Mouse (Mus musculus) 3134 (cell line): ENCODE results near the gene Tulp4.
A peak's percentile ranks its signal among the peaks of the same experiment; 100 is the strongest.

ENCODE experiments used
- DNase-seq: peaks from one replicate; pipeline ENCODE4 v3.0.0-alpha.2; 2011; ENCODE audit warnings: low spot score; ENCODE audit not compliant: insufficient read length; ENCODE audit errors: extremely low read depth

Tulp4 gene

DNA sequence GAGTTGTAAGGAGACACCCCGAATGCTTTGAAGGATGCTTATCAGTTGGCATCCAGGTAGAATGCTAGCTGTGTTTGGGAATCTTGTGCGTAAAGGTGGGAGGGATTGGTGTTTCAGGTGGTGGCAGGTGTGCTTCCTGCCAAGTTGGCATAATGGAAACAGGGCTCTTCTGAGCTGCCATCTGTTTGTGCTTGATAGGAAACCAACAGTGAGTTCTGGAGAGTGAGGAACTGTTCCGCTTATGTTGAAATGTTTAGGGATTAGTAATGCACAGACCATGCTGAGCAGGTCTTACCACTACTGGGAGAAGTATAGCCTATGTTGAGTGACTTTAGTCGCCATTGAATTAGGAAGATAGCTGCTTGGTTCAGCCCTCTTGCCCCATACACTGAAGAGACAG lies 12.6 kb downstream of the Tulp4 start:
- DNase-seq: no peak

DNA sequence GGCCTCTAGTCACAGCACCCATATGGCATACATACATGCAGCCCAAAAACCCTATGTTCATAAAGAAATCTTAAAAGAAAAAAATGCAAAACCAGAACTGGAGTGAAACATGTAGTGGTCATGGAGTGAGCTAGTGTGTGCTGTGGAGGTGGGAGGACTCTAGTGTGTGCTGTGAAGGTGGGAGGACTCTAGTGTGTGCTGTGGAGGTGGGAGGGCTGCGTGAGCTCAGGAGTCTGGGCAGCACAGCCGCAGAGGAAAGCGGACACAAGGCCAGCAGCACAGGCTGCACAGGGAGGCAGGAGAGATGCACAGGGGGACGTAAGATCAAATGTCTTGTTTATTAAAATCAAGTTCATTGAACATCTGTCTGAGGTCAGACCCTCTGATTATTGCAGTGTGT lies 17.5 kb downstream of the Tulp4 start:
- no peak for DNase-seq

DNA sequence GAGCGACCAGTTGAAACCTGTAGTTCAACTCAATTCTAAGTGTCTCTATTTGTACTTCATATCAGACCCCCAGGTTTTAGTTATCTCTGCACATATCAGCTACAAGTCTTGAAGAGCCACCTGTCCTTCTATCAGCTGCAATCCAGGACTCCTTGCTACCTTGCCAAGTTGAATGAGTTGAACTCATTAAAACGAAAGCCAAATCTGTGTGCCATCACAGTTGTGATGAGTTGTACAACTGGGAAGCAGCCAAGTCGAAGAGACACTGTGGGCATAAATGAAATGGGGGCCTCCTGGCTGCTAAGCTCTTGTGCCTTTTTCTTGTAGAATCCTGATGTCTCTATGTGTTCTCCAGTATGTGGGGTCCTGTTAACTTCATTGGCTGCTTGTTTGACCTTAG lies 19.2 kb downstream of the Tulp4 start:
- no peak for DNase-seq

DNA sequence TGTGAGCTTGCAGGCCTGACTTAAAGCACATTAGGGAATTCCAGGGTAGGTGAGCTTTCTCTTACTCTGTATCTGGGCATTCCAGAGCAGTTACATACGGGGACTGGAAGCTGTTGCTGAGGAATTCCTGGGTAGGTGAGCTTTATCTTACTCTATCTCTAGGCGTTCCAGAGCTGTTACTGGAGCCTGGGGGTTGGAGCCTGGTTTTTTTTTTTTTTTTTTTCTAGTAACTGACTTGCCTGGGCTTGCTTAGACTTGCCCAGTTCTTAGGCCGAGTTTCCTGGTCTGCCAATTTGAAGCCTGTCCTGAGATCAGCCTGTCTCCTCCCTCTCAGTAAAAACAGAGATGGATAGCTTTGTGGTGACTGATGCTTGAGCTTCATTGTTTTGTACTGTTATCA lies 21.8 kb downstream of the Tulp4 start:
- no peak for DNase-seq

DNA sequence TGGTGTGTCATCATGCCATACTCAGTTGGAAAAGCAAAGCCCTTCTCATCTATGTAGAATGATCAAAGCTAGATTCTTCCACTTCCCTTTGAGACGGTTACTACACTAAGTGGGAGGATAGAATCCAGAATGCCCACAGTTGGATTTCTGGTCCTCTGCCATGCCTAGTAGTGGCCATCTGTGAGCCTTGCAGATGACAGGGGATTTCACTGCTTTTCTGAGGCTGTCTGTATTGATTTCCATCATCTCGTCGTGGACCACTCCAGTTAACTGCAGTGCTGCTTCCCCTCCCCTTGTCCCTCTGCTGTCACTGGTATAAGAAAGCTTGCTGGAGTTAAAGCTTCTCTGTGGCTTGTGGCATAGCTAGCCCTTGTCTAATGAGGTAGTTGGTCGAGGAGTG lies 23.1 kb downstream of the Tulp4 start:
- DNase-seq: no peak

DNA sequence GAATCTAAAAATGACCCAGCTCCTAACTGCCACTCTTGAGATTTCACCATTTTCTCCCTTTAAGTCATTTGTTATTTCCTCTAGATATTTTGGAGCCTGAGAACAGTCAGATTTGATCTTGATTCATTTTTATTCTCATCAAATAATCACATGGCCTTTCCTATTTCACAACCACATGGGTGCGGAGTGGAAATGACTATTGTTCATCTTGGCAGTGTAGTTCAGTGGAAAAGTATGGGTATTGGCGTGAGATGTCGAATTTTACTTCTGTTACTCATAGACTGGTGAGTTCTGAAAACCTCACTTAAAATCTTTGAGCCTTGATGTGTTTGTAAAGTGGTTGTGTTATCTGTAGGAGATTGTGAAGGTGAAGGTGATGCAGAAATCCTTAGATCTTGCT lies 24.8 kb downstream of the Tulp4 start:
- DNase-seq: peak; percentile 39

DNA sequence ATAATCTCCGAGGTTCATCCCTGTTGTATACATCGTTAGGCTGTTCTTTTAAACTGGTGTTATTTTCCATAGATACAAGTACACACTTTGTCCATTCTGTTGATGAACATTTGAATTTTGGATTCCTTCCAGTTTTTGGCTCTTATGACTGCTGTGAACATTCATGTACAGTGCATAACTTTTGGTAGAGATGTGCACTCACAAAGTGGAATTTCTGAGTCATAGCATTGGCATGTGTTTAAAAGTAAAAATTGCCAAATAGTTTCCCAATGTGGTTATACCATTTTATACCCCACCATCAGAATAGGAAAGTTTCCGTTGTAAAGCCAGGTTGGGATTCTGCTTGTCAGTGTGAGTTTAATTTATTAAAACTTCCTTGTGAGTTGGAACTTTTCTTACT lies 34.6 kb downstream of the Tulp4 start:
- peak; percentile 69 for DNase-seq

DNA sequence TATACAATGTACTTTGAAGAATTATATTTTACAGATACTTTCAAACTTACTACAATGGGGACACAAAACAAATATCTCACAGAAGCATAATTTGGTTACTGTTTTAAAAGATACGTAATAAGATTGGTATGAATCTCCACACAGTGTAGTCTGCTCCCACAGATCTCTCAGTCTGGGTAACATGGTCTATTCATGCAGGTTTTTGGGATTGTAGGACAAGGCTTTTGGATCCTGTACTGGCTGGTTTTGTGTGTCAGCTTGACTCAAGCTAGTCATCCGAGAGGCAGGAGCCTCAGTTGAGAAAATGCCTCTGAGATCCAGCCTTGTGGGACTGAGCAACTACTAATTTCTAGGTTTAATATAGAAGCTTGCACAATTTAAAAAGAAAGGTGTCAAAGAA lies 35.1 kb downstream of the Tulp4 start:
- DNase-seq: no peak

DNA sequence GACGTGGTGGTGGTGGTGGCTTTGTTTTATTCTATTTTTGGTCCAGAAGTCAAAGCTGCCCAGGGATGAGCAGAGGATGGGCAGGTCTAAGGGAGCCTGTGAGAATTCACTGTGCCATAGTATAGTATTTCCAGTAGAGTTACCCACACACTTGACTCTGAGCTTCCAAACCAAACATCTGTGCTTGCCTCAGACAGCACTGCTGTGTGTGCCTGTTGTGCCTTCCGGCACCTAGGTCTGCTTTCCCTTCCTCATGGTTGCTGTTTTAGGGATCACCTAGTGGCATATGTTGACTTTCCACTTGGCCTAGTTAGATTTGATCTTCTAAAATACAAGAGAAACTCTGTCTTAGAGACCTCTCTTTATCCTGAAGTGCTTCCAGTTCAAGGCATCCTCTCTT lies 39.0 kb downstream of the Tulp4 start:
- no peak for DNase-seq

DNA sequence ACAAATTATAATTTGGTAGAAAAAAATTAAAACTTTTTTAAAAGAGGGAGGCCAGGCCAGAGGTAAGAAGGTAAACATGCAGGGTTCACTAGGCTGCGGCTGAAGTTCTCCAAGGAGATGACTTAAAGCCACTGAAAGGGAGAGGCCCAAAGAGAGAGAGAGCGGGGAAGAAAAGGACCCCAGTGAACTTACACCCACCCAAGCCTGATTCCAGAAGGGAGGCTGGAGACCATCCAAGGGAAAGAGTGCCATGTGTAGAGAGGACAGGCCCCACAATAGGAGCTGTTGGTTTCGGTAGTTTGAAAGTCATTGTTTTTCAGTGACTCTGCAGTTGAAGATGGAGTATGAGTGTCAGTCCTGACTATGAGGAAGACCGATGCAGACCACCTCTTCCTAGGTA lies 46.7 kb downstream of the Tulp4 start:
- DNase-seq: no peak

DNA sequence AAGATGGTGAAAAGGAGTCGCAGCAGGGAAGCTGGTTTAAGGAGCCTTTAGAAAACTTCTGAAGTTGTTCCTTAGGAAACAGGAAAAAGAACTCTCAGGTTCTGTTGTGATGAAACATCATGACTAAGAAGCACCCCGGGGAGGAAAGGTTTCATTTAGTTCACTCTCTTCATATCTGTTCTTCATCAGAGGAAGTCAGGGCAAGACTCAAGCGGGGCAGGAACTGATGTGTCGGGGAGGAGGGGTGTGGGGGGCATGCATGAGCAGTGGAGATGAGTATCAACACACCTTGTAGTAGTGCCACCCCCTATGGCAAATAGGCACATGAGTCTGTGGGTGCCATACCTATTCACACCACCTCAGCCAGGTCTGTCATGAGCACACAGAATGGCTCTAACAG lies 47.3 kb downstream of the Tulp4 start:
- DNase-seq: no peak

DNA sequence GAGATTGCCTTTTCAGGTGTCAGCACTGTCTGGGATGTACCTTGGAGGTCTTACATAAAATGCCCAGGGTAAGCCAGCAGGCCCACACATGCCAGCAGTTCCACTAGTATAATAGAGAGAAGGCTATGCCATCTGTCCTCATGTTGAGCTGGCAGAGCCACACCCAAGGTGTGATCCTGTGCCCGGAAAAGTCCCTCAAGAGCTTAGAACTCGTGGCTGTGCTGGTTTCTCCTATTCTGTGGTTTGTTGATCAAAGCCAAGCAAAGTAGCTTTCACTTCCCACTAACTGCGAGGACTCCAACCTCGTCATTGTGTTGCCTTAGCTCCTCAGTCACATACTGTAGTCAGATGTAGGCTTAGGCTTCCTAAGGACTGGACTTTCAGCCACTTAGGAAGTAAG lies 48.1 kb downstream of the Tulp4 start:
- DNase-seq: no peak

DNA sequence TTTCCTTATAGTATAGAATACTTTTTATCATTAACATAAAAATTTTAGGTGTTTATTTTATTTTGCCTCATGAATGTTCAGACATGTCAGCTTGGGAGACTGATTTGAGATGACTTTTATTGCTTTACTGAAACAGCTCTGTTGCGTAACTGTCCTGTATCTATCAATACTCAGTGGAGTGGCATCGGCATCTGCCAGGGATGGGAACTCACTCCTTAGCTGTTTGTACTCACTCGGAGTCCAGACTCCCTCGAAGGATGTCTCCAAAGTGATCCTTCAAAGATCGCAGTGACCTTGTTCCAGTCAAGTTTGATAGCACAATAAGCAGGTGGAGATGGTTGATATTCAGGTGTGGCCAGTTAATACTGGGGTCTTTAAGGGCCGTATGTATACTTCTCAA lies 54.3 kb downstream of the Tulp4 start:
- DNase-seq: no peak

DNA sequence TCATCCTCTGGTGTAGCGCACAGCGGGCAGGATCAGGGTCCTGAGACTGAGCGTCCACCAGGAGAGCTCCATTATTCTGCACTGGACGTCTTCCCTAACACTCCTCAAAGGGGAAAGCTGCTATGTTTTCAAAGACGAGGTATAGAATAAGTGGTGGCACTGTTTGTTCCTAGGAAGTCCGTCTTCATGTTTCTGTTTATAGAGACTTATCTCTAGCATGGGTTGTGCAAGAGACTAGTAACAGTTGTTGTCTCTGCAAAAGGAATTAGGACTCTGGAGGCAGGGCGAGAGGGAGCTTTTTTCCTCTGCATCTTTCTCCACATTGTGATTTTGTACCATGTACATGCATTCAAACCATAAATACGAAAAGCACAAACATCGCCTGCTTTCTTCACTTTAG lies 55.7 kb downstream of the Tulp4 start:
- no peak for DNase-seq

DNA sequence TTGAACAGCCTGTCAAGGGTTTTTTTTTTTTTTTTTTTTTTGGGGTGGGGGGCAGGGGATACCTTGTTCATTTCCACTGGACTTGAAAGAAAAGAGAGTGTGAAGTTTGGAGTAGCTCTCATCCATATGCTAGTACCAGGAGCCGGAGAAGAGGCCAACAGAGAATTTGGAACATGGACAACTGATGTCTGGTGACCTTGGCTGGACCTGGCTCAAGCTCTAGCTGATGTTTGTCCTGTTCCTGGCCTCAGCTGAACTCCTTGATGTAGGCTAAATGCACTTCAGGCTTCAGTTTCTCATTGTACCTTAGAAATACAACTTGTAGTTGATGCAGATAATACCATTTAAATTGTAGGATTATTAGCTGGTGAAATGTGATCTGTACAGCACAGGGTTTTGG lies 56.5 kb downstream of the Tulp4 start:
- no peak for DNase-seq

DNA sequence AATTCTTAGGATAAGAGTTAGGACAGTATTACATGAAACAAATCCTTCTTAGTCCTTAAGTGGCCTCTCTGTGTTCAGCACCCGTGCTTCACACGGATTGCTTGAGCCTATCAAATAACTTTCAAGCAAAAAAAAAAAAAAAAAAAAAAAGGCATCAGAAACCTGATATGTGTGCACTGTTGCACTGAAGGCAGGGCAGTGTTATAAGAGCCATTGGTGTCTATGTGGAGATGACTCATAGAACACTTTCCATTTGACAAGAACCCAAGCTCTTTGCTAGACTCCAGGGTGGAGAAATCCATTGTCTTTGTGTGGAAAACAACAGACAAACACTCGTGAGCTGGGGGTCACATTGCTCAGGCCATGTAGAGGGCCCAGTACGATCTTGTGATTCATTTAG lies 58.7 kb downstream of the Tulp4 start:
- DNase-seq: peak; percentile 35

DNA sequence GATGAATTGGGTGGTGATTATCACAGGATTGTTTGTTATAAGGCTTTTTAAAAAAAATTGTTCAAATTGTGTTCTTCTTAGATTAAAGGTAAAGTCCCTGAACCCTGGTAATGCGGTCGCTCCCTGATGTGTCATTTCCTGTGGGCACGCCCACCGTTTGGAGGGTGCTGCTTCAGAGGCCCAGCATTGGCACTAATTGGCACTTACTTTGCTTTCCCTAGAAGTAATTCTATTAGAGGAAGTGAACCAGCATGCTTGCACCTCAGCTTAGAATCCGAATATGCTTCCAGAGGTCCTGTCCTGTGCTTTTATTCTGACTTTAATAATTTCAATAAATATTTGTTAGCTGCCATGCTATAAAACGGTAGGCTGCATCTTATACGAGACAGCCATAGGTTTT lies 66.2 kb downstream of the Tulp4 start:
- DNase-seq: peak; percentile 54

DNA sequence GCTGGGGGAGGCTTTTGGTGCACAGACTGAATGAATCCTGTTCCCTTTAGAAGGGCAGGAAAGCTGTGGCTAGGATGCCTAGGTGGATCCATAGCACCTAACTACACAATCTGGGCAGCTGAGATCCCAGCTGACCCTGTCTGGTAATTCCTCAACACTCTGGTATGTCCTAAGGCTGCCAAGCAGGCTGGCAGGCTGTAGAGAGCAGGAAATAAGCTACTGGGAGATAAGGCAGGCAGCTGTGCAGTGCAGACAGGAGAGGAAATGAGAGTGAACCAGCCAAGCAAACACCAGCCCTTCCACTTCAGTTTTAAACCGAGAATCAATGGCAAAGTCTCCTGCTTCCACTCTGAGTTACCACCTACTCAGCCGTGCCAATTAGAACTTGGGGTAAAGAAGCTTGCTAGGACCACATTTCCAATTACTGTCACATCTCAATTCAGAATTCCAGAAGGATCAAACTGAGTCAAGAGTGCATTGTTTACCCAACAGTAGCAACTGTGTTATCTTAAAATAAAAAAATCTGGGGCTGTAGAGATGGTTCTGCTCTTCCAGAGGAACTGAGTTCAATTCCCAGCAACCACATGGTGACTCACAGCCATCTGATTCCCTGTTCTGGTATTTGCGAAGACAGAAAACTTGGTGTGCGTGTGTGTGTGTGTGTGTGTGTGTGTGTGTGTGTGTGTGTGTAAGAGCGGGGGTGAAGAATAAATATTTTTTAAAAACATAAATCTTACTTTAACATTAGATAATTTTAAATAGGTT lies 66.9 kb downstream of the Tulp4 start:
- DNase-seq: peak; percentile 76

DNA sequence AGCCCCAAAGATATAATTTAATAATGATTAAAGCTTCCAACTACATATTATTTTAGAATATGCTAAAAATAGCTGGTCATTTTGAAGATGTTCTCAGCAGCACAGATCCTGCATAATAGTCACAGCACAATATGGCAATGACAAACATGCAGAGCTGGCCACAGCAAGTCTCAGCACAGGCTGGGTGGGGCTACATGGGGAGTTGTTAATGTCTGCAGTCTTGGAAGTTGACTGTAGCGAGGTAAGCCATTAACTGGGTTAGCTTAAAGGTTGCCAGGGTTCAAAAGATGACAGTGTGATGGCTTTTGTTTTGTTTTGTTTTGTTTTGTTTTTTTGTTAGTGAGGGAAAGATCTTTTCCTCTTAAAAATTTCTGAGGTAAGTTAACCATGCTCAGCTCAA lies 68.3 kb downstream of the Tulp4 start:
- no peak for DNase-seq

DNA sequence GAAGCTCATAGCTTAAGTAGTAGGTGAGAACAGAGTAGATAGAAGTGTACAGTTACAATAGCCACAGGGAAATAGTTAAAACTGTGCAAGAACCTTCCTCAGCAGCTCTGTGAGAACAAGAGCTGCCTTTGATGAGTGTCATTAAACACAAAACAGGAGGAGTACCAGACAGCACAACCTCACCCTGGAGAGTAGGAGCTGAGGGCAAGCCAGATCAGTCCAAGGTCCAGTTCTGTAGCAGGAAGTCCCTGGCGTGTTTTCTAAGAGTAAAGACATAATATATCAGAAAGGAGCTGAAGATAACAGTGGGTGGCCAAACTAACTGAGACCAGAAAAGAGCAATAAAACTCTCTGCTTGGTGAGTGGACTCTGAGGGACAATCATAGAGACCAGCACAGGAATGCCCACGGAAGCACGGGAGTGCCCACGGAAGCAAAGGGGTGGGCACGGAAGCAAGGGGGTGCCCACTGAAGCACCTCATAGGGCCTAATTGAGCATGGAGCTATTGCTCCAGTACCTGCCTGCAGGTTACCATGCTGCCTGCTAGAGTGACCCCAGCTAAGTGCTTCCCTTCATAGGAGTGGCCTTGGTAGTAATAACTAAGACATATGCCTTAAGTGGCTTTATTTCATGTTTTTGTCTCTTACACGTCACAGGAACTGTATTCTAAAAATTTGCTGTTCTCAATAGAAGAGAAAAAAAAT lies 72.5 kb downstream of the Tulp4 start:
- DNase-seq: no peak

DNA sequence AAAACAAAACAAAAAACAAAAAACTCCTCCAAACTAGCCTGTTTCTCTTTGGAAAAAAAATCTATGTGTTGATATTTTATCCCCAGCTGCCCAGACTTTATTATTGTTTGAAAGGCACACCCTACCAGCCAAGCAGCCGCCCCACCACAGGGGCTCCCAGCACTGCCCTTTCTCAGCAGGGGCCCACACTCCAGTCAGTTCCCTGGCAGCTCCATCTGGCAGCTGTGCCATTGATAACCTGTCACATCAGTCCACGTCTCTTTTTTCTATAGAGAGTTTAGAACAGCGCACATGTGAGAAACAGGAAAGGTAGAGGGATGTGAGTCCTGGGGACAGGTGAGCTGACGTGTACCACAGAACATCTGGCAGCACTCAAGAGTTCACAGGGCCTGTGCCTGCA lies 73.2 kb downstream of the Tulp4 start:
- no peak for DNase-seq

DNA sequence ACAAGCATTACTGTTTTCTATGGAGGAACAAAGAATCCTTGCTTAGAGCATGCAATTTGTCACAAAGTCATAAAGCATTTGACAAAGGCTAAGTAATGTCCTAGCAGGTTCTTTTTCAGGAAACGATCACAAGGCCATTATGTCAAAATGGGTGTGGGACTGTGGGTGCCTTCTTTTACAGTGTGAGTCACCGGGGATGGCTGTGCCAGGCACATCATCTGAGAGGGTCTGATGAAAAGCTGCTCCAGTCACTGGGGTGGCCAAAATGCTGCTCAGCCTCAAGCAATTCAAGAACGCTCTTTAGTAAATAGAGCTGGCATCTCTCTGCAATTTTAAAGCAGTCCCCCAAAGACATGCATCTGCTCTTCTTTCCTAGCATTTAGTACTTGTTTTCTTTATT lies 74.2 kb downstream of the Tulp4 start:
- peak; percentile 33 for DNase-seq

DNA sequence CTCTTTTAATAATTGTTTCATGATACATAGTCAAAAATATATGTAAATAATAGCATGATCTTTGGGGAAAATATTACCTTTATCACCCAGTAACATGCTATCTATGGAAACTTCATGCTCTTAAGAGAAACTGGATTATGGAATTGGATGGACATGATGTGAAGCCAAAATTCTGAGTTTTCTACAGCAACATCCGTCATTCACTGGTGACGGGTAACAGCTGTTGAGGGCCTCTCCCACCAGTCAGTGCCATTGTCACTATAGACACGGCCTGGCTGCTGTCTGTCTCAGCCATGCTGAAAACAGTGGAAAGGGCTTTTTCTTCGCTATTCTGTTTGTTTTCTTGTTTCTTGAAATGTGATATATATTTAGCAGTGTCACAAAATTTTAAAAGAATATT lies 76.5 kb downstream of the Tulp4 start:
- no peak for DNase-seq
